Mouse (Mus musculus) MEL (cell line): ENCODE data around the gene Dpyd. TPM values are rescaled to one million over a fixed set of nuclear protein-coding genes. Genes with fewer than 3 reads are reported as not detected.

ENCODE experiments used
- DNase-seq: peaks from one replicate; pipeline ENCODE4 v3.0.0; 2011; ENCODE audit warnings: low read depth, low spot score
- H3K27ac ChIP-seq: 2 replicates; pipeline ENCODE4 v1.5.1; 2012; ENCODE audit warnings: low read depth, mild to moderate bottlenecking, control low read depth, low read length, moderate library complexity; ENCODE audit not compliant: control insufficient read depth
- H3K27me3 ChIP-seq, 2 experiments: fragments of 150-350 bp in 1 of 2; sonication (generic) in 1 of 2; 2 replicates each; pipeline ENCODE4 v1.6.1; 2012; ENCODE audit warnings: low read length in 2 of 2, mild to moderate bottlenecking in 2 of 2, improper control_type of control experiment in 1 of 2, moderate library complexity in 1 of 2; ENCODE audit not compliant: insufficient read depth in 2 of 2, control insufficient read depth in 1 of 2
- H3K36me3 ChIP-seq, 2 experiments: 2 replicates each; pipeline ENCODE4 v1.6.1; 2012 to 2014; ENCODE audit warnings: low read length in 2 of 2, improper control_type of control experiment in 1 of 2, inconsistent platforms in 1 of 2, mild to moderate bottlenecking in 1 of 2; ENCODE audit not compliant: insufficient read depth in 2 of 2, control insufficient read depth in 1 of 2
- H3K4me1 ChIP-seq, 2 experiments: fragments of 150-350 bp in 1 of 2; sonication (generic) in 1 of 2; 2 replicates each; pipeline ENCODE4 v1.6.1; 2012; ENCODE audit warnings: low read length in 2 of 2, improper control_type of control experiment in 1 of 2, mild to moderate bottlenecking in 1 of 2; ENCODE audit not compliant: insufficient read depth in 2 of 2, control insufficient read depth in 1 of 2
- H3K4me3 ChIP-seq, 2 experiments: fragments of 150-350 bp in 1 of 2; sonication (generic) in 1 of 2; 2 replicates each; pipeline ENCODE4 v1.5.1; 2012; ENCODE audit warnings: low read depth in 2 of 2, low read length in 2 of 2, mild to moderate bottlenecking in 2 of 2, moderate library complexity in 2 of 2, control low read depth in 1 of 2, improper control_type of control experiment in 1 of 2; ENCODE audit not compliant: control insufficient read depth in 1 of 2, insufficient read depth in 1 of 2
- H3K79me2 ChIP-seq: 2 replicates; pipeline ENCODE4 v1.6.1; 2012; ENCODE audit warnings: mild to moderate bottlenecking, low read length, moderate library complexity; ENCODE audit not compliant: control insufficient read depth, poor library complexity, insufficient read depth
- H3K9ac ChIP-seq: 2 replicates; pipeline ENCODE4 v1.6.1; 2012; ENCODE audit warnings: low read depth, mild to moderate bottlenecking, control low read depth, low read length, moderate library complexity; ENCODE audit not compliant: control insufficient read depth, poor library complexity, severe bottlenecking
- H3K9me3 ChIP-seq: fragments of 150-350 bp; sonication (generic); replicated peaks from 2 replicates; pipeline ENCODE4 v1.6.1; 2012; ENCODE audit warnings: mild to moderate bottlenecking, low read length, improper control_type of control experiment, moderate library complexity; ENCODE audit not compliant: insufficient read depth
- CHD2 ChIP-seq: IDR thresholded peaks from 2 replicates; pipeline ENCODE4 v1.6.1; 2011; ENCODE audit warnings: low read length, improper control_type of control experiment
- CTCF ChIP-seq, 3 experiments: IDR thresholded peaks in 2 of 3; conservative IDR thresholded peaks in 1 of 3; 2 replicates each; pipeline ENCODE4 v1.5.1; 2011 to 2012; ENCODE audit warnings: low read length in 3 of 3, low read depth in 2 of 3, mild to moderate bottlenecking in 2 of 3, improper control_type of control experiment in 1 of 3, inconsistent platforms in 1 of 3, mixed read lengths in 1 of 3, moderate library complexity in 1 of 3; ENCODE audit not compliant: control insufficient read depth in 1 of 3, insufficient read depth in 1 of 3, poor library complexity in 1 of 3, severe bottlenecking in 1 of 3
- E2F4 ChIP-seq: IDR thresholded peaks from 2 replicates; pipeline ENCODE4 v1.6.1; 2011; ENCODE audit warnings: low read depth, low read length, improper control_type of control experiment, borderline replicate concordance
- ELF1 ChIP-seq: IDR thresholded peaks from 2 replicates; pipeline ENCODE4 v1.6.1; 2014; ENCODE audit warnings: low read depth, mild to moderate bottlenecking, inconsistent platforms, low read length, improper control_type of control experiment, moderate library complexity
- EP300 ChIP-seq, 2 experiments: IDR thresholded peaks; 2 replicates each; pipeline ENCODE4 v1.6.1; 2011; ENCODE audit warnings: improper control_type of control experiment in 2 of 2, low read length in 2 of 2, low read depth in 1 of 2, mild to moderate bottlenecking in 1 of 2
- GATA1 ChIP-seq: IDR thresholded peaks from 2 replicates; pipeline ENCODE4 v1.6.1; 2011; ENCODE audit warnings: low read depth, low read length, improper control_type of control experiment
- HCFC1 ChIP-seq: IDR thresholded peaks from 2 replicates; pipeline ENCODE4 v1.6.1; 2012; ENCODE audit warnings: low read depth, mild to moderate bottlenecking, inconsistent platforms, low read length, improper control_type of control experiment, moderate library complexity
- JUND ChIP-seq: IDR thresholded peaks from 2 replicates; pipeline ENCODE4 v1.6.1; 2011; ENCODE audit warnings: low read depth, mild to moderate bottlenecking, improper control_type of control experiment, low read length
- KAT2A ChIP-seq: conservative IDR thresholded peaks from 2 replicates; pipeline ENCODE4 v1.6.1; 2012; ENCODE audit warnings: low read depth, low read length, improper control_type of control experiment, inconsistent platforms
- MAFK ChIP-seq: IDR thresholded peaks from 2 replicates; pipeline ENCODE4 v1.6.1; 2011; ENCODE audit warnings: low read depth, mild to moderate bottlenecking, low read length, improper control_type of control experiment, borderline replicate concordance
- MAZ ChIP-seq: IDR thresholded peaks from 2 replicates; pipeline ENCODE4 v1.6.1; 2012; ENCODE audit warnings: low read depth, mild to moderate bottlenecking, inconsistent platforms, low read length, improper control_type of control experiment
- MEF2A ChIP-seq: IDR thresholded peaks from 2 replicates; pipeline ENCODE4 v1.6.1; 2014; ENCODE audit warnings: low read depth, mild to moderate bottlenecking, inconsistent platforms, low read length, improper control_type of control experiment; ENCODE audit not compliant: poor library complexity, insufficient replicate concordance, severe bottlenecking; ENCODE audit errors: extremely low read depth
- MYB ChIP-seq: IDR thresholded peaks from 2 replicates; pipeline ENCODE4 v1.6.1; 2011; ENCODE audit warnings: mild to moderate bottlenecking, low read depth, low read length, improper control_type of control experiment
- MYC ChIP-seq: IDR thresholded peaks from 2 replicates; pipeline ENCODE4 v1.6.1; 2011; ENCODE audit warnings: low read depth, mild to moderate bottlenecking, low read length, improper control_type of control experiment, moderate library complexity
- NELFE ChIP-seq: IDR thresholded peaks from 2 replicates; pipeline ENCODE4 v1.6.1; 2011; ENCODE audit warnings: low read depth, low read length, improper control_type of control experiment
- POLR2A ChIP-seq, 2 experiments: IDR thresholded peaks; 2 replicates each; pipeline ENCODE4 v1.6.1; 2011 to 2012; ENCODE audit warnings: low read length in 2 of 2, mild to moderate bottlenecking in 2 of 2, control low read depth in 1 of 2, improper control_type of control experiment in 1 of 2, low read depth in 1 of 2, moderate library complexity in 1 of 2; ENCODE audit not compliant: control insufficient read depth in 1 of 2, insufficient read depth in 1 of 2, poor library complexity in 1 of 2
- RAD21 ChIP-seq: IDR thresholded peaks from 2 replicates; pipeline ENCODE4 v1.6.1; 2011; ENCODE audit warnings: mild to moderate bottlenecking, low read depth, low read length, improper control_type of control experiment
- SIN3A ChIP-seq: IDR thresholded peaks from 2 replicates; pipeline ENCODE4 v1.6.1; 2012; ENCODE audit warnings: low read length, improper control_type of control experiment, inconsistent platforms
- SMC3 ChIP-seq: IDR thresholded peaks from 2 replicates; pipeline ENCODE4 v1.6.1; 2011; ENCODE audit warnings: low read depth, low read length, improper control_type of control experiment
- TAL1 ChIP-seq: IDR thresholded peaks from 2 replicates; pipeline ENCODE4 v1.6.1; 2012; ENCODE audit warnings: mild to moderate bottlenecking, inconsistent platforms, low read length, moderate library complexity, mixed read lengths
- TBP ChIP-seq: IDR thresholded peaks from 2 replicates; pipeline ENCODE4 v1.8.0; 2011; ENCODE audit warnings: low read depth, low read length, improper control_type of control experiment
- USF2 ChIP-seq, 2 experiments: IDR thresholded peaks; 2 replicates each; pipeline ENCODE4 v1.6.1; 2011 to 2012; ENCODE audit warnings: improper control_type of control experiment in 2 of 2, low read length in 2 of 2, borderline replicate concordance in 1 of 2, inconsistent platforms in 1 of 2, low read depth in 1 of 2, mild to moderate bottlenecking in 1 of 2; ENCODE audit not compliant: insufficient read depth in 1 of 2
- ZMIZ1 ChIP-seq: IDR thresholded peaks from 2 replicates; pipeline ENCODE4 v1.6.1; 2012; ENCODE audit warnings: low read depth, mild to moderate bottlenecking, inconsistent platforms, low read length, improper control_type of control experiment, moderate library complexity
- ZNF384 ChIP-seq: IDR thresholded peaks from 2 replicates; pipeline ENCODE4 v1.6.1; 2012; ENCODE audit warnings: low read depth, mild to moderate bottlenecking, inconsistent platforms, low read length, improper control_type of control experiment
- polyA plus RNA-seq, 2 experiments: library from polyadenylated mRNA; stranded (reverse) in 1 of 2; unstranded in 1 of 2; fragments of >175 nt in 1 of 2; fragments of >200 nt in 1 of 2; gene quantifications; 2 replicates each; pipeline versions ENCODE4 v1.2.1 to v1.2.4; 2012; ENCODE audit warnings: low replicate concordance in 2 of 2, low read depth in 1 of 2; ENCODE audit not compliant: insufficient read length in 2 of 2, insufficient read depth in 1 of 2, missing spikeins in 1 of 2
- total RNA-seq: library from RNA; depleted of rRNA; stranded (reverse); fragments of 300-350 nt; gene quantifications from 2 replicates; pipeline ENCODE4 v1.2.3, GENCODE M21; 2012

The Dpyd gene
- total and polyA plus RNA-seq, 3 experiments, result not detected

DNA sequence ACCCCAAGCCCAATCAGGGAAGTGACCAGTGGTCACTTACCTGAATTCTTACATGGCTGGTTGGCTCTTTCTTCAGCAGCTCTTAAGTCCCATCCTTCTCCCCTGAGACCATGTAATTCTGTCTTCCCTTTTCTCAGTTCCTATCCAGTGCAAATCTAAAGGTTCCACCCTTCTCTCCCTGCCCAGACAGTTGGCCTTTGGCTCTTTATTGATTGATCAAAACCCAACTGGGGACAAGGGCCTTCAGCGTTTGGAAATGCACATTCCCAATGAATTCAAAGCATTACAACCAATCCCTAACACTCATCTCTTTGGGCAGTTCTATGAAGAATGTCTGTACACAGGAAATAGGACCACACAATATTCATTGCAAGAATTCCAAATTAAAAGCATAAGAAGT, 251.0 kb downstream of the Dpyd start:
- H3K4me1 ChIP-seq, result no peaks in the 10 kb centered on the region
- H3K4me3 ChIP-seq, result no peak overlapping the region
- no peaks in the 10 kb centered on the region for H3K36me3 ChIP-seq
- DNase-seq, result no peak
- H3K27me3 ChIP-seq, result no peaks in the 10 kb centered on the region
- H3K27ac ChIP-seq, result no peak overlapping the region
- TF ChIP-seq TBP, result no peak
- no peak for TF ChIP-seq EP300 (IDR thresholded peaks at IDR 0.05; ENCODE audit: low read depth in 1 of 2, low read length in 2 of 2)
- no peak for TF ChIP-seq ZMIZ1
- TF ChIP-seq MEF2A, result no peak
- TF ChIP-seq HCFC1, result no peak
- TF ChIP-seq MYC, result no peak
- no peak for TF ChIP-seq SIN3A
- no peak for TF ChIP-seq CTCF (IDR thresholded peaks at IDR 0.05 in 2 of 3, conservative IDR thresholded peaks at IDR 0.05 in 1 of 3; ENCODE audit: control insufficient read depth in 1 of 3, insufficient read depth in 1 of 3, low read depth in 2 of 3, low read length in 3 of 3, poor library complexity in 1 of 3, severe bottlenecking in 1 of 3)
- TF ChIP-seq USF2 (IDR thresholded peaks at IDR 0.05; ENCODE audit: borderline replicate concordance in 1 of 2, insufficient read depth in 1 of 2, low read depth in 1 of 2, low read length in 2 of 2), result no peak
- no peak for TF ChIP-seq SMC3
- TF ChIP-seq ZNF384, result no peak
- TF ChIP-seq CHD2, result no peak
- TF ChIP-seq NELFE, result no peak
- TF ChIP-seq KAT2A, result no peak
- no peak for TF ChIP-seq MAZ
- TF ChIP-seq TAL1, result no peak
- no peak for TF ChIP-seq MAFK
- no peak for TF ChIP-seq E2F4
- no peaks in the 10 kb centered on the region for H3K79me2 ChIP-seq
- H3K9me3 ChIP-seq, result no peaks in the 10 kb centered on the region
- H3K9ac ChIP-seq, result no peak overlapping the region

DNA sequence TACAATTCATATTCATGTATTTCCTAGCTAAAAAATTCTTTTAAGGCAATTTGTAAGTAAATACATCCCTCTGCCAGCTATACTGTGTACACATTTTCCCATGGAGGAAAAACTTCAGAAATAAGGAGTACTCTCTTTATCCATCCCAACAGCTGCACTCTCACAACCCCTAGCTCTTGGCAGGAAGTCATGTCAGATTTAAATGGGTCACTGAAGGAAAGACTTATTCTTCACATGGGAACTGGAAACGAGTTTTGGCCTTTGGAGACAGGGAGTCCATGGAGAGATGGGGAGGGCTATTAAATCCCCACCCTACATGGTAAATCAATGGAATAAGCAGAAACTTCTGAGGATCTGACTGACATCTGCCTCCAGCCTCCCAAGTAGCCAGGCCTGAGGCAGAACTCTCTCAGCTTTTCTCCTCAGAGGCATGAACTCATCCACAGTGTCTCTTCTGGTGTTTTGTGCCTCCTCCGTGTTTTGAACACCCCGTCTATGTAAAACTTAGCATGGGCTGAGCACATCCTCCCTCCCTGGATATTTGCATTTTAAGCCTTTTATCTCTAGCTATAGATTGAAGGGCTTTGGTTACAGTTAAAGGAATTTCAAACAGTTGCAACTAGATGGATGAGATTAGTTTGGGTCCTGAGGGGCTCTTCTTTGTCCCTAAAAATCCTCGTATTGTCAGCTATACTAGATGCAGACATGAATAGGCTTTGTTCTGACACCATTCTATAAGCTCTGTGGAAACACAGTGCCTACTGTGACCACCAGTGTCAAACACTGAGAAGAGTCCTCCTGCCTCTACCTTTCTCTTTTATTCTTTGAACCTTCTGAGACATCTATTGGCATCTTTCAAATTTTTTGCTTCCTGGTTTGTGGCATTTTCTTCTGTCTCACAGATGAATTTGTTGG, 288.9 kb downstream of the Dpyd start:
- no peak for DNase-seq
- H3K4me3 ChIP-seq, result no peak overlapping the region

More for the DNA sequence above, 288.9 kb downstream of the Dpyd start:
- no peaks in the 10 kb centered on the region for H3K27me3 ChIP-seq
- H3K9ac ChIP-seq, result no peak overlapping the region
- H3K4me1 ChIP-seq, result no peaks in the 10 kb centered on the region
- H3K27ac ChIP-seq, result no peak overlapping the region
- no peaks in the 10 kb centered on the region for H3K9me3 ChIP-seq
- H3K79me2 ChIP-seq, result no peaks in the 10 kb centered on the region
- TF ChIP-seq GATA1 (no peak), JUND (no peak), KAT2A (no peak), MYC (no peak), MYB (no peak), EP300 (IDR thresholded peaks at IDR 0.05; ENCODE audit: low read depth in 1 of 2, low read length in 2 of 2) (no peak), ZMIZ1 (no peak), RAD21 (no peak), POLR2A (IDR thresholded peaks at IDR 0.05; ENCODE audit: control insufficient read depth in 1 of 2, insufficient read depth in 1 of 2, low read depth in 1 of 2, low read length in 2 of 2, poor library complexity in 1 of 2) (no peak), ELF1 (no peak)
- H3K36me3 ChIP-seq, result no peaks in the 10 kb centered on the region
